Mouse (Mus musculus) forebrain, embryonic 14.5 days (tissue): ENCODE measurements at regions not wholly inside any gene's neighbourhood (a gene's known extent, or its start where the extent isn't known, plus 50 kb on each side); places are given as distances from the start of the nearest gene placed in this dataset.

Source experiments
- ATAC-seq: fragments of 200-750 bp; cut with Nextera tagmentation; 2 replicates; pipeline ENCODE4 v1.8.0; 2017; ENCODE audit warnings: mild to moderate bottlenecking, moderate library complexity
- DNase-seq: peaks from one replicate; pipeline ENCODE4 v3.0.0-alpha.2; 2015; ENCODE audit warnings: low spot score
- H3K27ac ChIP-seq: fragments of 300-500 bp; sonication (generic); 2 replicates; pipeline ENCODE4 v1.5.1; 2014; ENCODE audit warnings: low read depth, mild to moderate bottlenecking, control low read depth, low read length, moderate library complexity
- H3K27me3 ChIP-seq: fragments of 300-500 bp; sonication (generic); replicated peaks from 2 replicates; pipeline ENCODE4 v1.6.1; 2014; ENCODE audit warnings: low read length, control low read depth, mixed read lengths; ENCODE audit not compliant: control insufficient read depth, insufficient read depth
- H3K36me3 ChIP-seq: fragments of 300-500 bp; sonication (generic); 2 replicates; pipeline ENCODE4 v1.6.1; 2014; ENCODE audit warnings: low read length, control low read depth; ENCODE audit not compliant: control insufficient read depth, insufficient read depth
- H3K4me1 ChIP-seq: fragments of 300-500 bp; sonication (generic); 2 replicates; pipeline ENCODE4 v1.6.1; 2014; ENCODE audit warnings: antibody characterized with exemption, low read length, control low read depth; ENCODE audit not compliant: control insufficient read depth, insufficient read depth
- H3K4me2 ChIP-seq: fragments of 300-500 bp; sonication (generic); 2 replicates; pipeline ENCODE4 v1.6.1; 2014; ENCODE audit warnings: mild to moderate bottlenecking, control low read depth, low read length
- H3K4me3 ChIP-seq: fragments of 300-500 bp; sonication (generic); 2 replicates; pipeline ENCODE4 v1.5.1; 2014; ENCODE audit warnings: low read depth, low read length, control low read depth
- H3K9ac ChIP-seq: fragments of 300-500 bp; sonication (generic); 2 replicates; pipeline ENCODE4 v1.6.1; 2014; ENCODE audit warnings: mild to moderate bottlenecking, low read length, control low read depth, moderate library complexity
- H3K9me3 ChIP-seq: fragments of 300-500 bp; sonication (generic); replicated peaks from 2 replicates; pipeline ENCODE4 v1.6.1; 2016; ENCODE audit warnings: low read length, control low read depth, mixed read lengths; ENCODE audit not compliant: control insufficient read depth
- WGBS: fragments of 180-500 bp; shearing (Covaris S2); extraction: QIAGEN DNeasy Blood & Tissue Kit; methylation state at CpG from one replicate; pipeline ENCODE4 v1.1.7; 2014; 5-methylcytosine and 5-hydroxymethylcytosine counted together

DNA sequence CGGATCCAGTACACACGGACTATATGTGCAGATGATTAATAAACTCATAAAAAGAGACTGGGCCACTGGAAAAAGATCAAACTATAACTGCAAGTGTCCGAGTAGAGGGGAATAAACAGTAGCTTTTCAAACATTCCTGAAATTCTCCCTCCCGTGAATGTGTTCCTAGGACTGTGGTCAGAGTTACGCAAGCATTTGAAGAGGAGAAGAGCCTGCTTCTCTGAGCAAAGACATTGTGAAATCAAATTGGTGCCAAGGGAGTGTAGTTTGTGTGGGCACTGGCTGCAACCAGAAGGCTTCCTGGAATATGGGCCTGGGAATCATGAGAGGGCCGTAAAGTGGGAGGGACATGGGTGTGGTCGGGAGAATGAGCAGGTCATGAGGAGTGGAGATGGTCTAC lies 78.3 kb upstream of the Stx18 start:
- no peak overlapping the region for H3K4me3 ChIP-seq
- DNase-seq, result no peak
- no peak overlapping the region for H3K9ac ChIP-seq
- 88% methylated on average over 7 of the region's 7 CpGs for WGBS
- H3K36me3 ChIP-seq, result no peaks in the 10 kb centered on the region
- ATAC-seq, result no peak
- no peaks in the 10 kb centered on the region for H3K27me3 ChIP-seq
- H3K9me3 ChIP-seq, result no peaks in the 10 kb centered on the region
- H3K4me2 ChIP-seq, result no peak overlapping the region
- no peaks in the 10 kb centered on the region for H3K4me1 ChIP-seq
- H3K27ac ChIP-seq, result no peak overlapping the region

DNA sequence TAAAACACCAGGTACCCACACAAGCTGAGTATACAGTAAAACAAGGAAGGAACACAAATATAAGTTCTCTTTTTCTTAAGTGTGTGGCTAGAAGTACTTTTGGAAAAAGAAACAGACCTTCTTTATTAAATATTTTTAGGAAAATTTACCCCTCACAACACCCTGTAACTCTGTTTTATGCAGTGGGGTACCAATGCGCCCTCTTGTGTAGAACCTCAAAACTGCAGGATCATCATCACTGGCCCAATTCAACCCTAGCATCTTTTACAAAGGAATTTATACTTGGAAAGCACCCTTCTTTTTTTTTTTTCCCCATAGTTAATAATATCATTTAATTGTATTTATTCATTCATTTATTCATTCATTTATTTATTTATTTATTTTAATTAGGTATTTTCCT lies 86.4 kb upstream of the Stx18 start:
- Histone ChIP-seq H3K9me3 (no peaks in the 10 kb centered on the region), H3K4me2 (no peak overlapping the region), H3K36me3 (no peaks in the 10 kb centered on the region), H3K27me3 (no peaks in the 10 kb centered on the region), H3K27ac (no peak overlapping the region), H3K9ac (no peak overlapping the region), H3K4me1 (no peaks in the 10 kb centered on the region), H3K4me3 (no peak overlapping the region)
- peak; percentile 24 for DNase-seq
- 0% methylated on average over 1 of the region's 1 CpGs for WGBS
- no peak for ATAC-seq

DNA sequence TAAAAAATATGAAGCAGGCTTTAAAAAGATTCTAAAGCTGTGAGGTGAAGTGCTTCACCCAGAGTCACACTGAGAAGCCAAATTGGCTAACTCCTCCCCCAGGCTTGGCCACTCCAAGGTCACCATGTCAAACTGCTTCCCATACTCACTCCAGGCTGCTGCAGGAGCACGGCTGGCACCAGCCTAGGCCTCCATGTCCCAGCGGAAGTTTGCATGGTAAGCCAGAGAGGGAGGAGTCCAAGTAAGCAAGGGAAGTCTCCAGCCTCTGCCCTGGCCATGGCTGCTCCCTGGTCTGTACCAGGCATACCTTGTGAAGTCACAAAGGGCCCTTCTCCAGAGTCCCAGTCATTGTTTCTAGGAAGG lies 105.8 kb upstream of the Stx18 start:
- 81% methylated on average over 2 of the region's 2 CpGs for WGBS
- Histone ChIP-seq H3K4me1 (no peaks in the 10 kb centered on the region), H3K27me3 (no peaks in the 10 kb centered on the region), H3K4me2 (no peak overlapping the region), H3K4me3 (no peak overlapping the region), H3K36me3 (no peaks in the 10 kb centered on the region), H3K9me3 (no peaks in the 10 kb centered on the region), H3K27ac (no peak overlapping the region), H3K9ac (no peak overlapping the region)
- no peak for ATAC-seq
- no peak for DNase-seq

DNA sequence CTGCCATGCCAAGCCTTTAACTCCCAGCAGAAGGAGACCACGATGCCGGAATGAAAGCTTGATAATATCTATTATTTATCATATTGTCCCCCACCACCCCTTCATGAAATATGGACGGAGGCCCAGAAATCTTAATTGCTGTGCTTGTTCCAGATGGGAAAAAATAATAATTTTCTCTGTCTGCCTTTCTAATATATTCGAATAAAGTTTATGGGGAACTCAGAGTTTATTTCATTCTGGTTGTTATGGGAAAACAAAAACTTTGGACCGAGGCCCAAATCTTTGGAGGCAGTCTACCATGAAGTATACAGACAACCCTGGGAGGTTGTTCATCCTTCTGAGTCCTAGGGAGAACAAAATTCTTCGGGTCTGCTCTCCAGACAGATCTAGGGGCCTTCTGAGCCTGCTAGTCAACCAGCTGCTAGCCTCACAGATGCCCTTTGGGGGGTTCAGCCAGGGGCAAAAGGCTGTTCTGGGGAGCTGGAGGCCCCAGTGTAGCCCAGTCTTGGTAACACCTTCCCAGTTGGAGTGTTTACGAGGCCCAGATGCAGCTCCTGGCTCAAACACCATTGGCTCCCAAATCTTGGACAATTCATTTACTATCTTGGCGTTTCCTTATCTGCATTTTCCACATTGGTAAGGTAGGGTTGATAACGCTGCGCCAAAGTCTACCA lies 106.3 kb upstream of the Stx18 start:
- Histone ChIP-seq H3K4me3 (no peak overlapping the region), H3K27me3 (no peaks in the 10 kb centered on the region), H3K9ac (no peak overlapping the region), H3K27ac (no peak overlapping the region), H3K36me3 (no peaks in the 10 kb centered on the region), H3K4me1 (no peaks in the 10 kb centered on the region), H3K9me3 (no peaks in the 10 kb centered on the region), H3K4me2 (no peak overlapping the region)
- WGBS, result 85% methylated on average over 10 of the region's 10 CpGs
- no peak for ATAC-seq
- DNase-seq, result peak; percentile 24

DNA sequence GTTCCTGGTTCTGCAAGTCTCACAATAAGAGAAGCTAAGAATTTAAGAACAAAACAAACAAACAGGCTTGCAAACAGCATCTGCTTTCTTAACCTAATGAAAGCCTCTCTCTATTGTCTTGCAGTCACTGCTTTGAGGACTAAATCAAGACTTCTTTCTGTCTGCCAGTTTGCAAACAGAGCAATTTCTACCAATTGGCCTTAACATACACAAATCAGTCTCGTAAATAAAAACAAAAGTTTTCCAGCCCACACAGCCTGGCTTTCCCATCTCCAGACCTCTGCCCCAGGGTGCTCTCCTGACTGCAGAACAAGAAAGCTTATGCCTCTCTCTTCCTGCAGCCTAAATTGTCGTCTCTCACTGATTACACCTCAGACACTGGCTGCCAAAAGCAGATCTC lies 96.1 kb upstream of the Msx1 start:
- no peaks in the 10 kb centered on the region for H3K36me3 ChIP-seq
- no peak overlapping the region for H3K9ac ChIP-seq
- no peak for DNase-seq
- H3K27ac ChIP-seq, result no peak overlapping the region
- WGBS, result 17% methylated on average over 2 of the region's 2 CpGs
- peaks cover 21% of the 10 kb centered on the region for H3K27me3 ChIP-seq
- no peak overlapping the region for H3K4me2 ChIP-seq
- H3K4me3 ChIP-seq, result no peak overlapping the region
- 0 out of 2 replicates have a peak, but pooled peaks cover 4% of the 10 kb centered on the region for H3K4me1 ChIP-seq
- ATAC-seq, result no peak
- no peaks in the 10 kb centered on the region for H3K9me3 ChIP-seq

DNA sequence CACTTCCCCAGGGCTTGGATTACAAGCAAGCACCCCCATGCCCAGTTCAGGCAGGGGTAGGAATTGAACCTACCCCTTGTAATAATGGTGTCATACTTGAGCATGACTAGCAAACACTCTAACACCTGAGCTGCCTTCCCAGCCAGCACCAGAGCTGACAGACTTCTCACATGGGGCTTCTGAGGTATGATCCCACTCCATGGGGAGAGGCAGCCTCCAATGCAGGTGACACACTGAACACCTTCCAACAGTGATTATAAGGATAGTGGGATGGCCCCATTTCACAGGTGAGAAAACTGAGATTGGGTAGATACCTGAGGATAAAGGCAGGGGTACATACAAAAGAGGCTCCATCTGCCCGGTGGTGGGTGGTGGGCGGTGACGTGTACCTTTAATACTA lies 94.7 kb upstream of the Msx1 start:
- Histone ChIP-seq H3K27me3 (peaks cover 21% of the 10 kb centered on the region), H3K4me1 (0 out of 2 replicates have a peak, but pooled peaks cover 4% of the 10 kb centered on the region), H3K9me3 (no peaks in the 10 kb centered on the region), H3K4me2 (no peak overlapping the region), H3K36me3 (no peaks in the 10 kb centered on the region), H3K9ac (no peak overlapping the region), H3K27ac (no peak overlapping the region), H3K4me3 (no peak overlapping the region)
- ATAC-seq, result no peak
- 80% methylated on average over 3 of the region's 3 CpGs for WGBS
- no peak for DNase-seq

- H3K9ac ChIP-seq, result peak overlapping the region; percentile 32; the same call in 1 of the 2 replicates
- no peak overlapping the region; the same call in 1 of the 2 replicates for H3K4me3 ChIP-seq
- H3K27ac ChIP-seq, result no peak overlapping the region
- no peaks in the 10 kb centered on the region for H3K9me3 ChIP-seq
- ATAC-seq (peak; percentile 42; the same call in 1 of the 2 replicates), DNase-seq (peak; percentile 42)
- peak overlapping the region; percentile 43 for H3K4me2 ChIP-seq
- H3K27me3 ChIP-seq, result peaks cover 21% of the 10 kb centered on the region
- 0 out of 2 replicates have a peak, but pooled peaks cover 4% of the 10 kb centered on the region for H3K4me1 ChIP-seq
- 2% methylated on average over 28 of the region's 28 CpGs for WGBS
- H3K36me3 ChIP-seq, result no peaks in the 10 kb centered on the region
Measured at GRCm38 (mm10) chr5:37918001-37918707, 93.8 kb upstream of the Msx1 start.

- Histone ChIP-seq H3K27ac (no peak overlapping the region), H3K27me3 (peaks cover 21% of the 10 kb centered on the region), H3K4me1 (0 out of 2 replicates have a peak, but pooled peaks cover 4% of the 10 kb centered on the region), H3K9ac (no peak overlapping the region), H3K4me2 (no peak overlapping the region), H3K4me3 (no peak overlapping the region), H3K36me3 (no peaks in the 10 kb centered on the region), H3K9me3 (no peaks in the 10 kb centered on the region)
- ATAC-seq (no peak), DNase-seq (no peak)
- 23% methylated on average over 5 of the region's 5 CpGs for WGBS
Measured at GRCm38 (mm10) chr5:37917161-37917560, 92.8 kb upstream of the Msx1 start.

- no peaks in the 10 kb centered on the region for H3K9me3 ChIP-seq
- H3K4me3 ChIP-seq, result no peak overlapping the region
- no peak overlapping the region for H3K4me2 ChIP-seq
- ATAC-seq (no peak), DNase-seq (no peak)
- no peaks in the 10 kb centered on the region for H3K4me1 ChIP-seq
- H3K9ac ChIP-seq, result no peak overlapping the region
- H3K27ac ChIP-seq, result no peak overlapping the region
- peaks cover 57% of the 10 kb centered on the region for H3K27me3 ChIP-seq
- no peaks in the 10 kb centered on the region for H3K36me3 ChIP-seq
- 31% methylated on average over 5 of the region's 5 CpGs for WGBS
Measured at GRCm38 (mm10) chr5:37904683-37905352, 80.4 kb upstream of the Msx1 start.
